Mouse (Mus musculus): ENCODE measurements at regions not wholly inside any gene's neighbourhood (a gene's known extent, or its start where the extent isn't known, plus 50 kb on each side); places are given as distances from the start of the nearest gene placed in this dataset.
"Not testable (repeated sequence)": the region's sequence is repeated elsewhere in the genome, so short reads cannot be mapped to it uniquely, and the experiment has no call there.

DNA sequence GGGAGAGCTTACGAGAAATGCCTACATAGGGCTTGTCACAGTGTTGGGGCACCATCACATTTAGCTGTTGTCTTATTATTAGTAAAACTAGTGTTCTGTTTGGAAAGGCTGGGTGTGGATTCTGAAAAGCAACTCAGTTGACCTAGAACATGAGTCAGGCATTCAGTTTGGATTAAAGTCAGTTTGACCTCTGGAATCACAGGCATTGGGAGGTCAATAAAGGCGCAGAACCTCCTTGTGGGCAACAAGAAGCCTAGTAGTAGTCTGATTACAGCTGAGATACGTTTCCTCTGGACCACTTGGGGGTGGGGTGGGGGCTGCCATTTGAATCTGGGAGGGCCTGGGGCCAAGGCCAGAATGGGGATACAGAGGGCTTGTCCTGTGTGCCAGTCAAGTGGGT, 52.1 kb upstream of the Map3k1 start:
- DNase-seq (ENCODE audit: low spot score): no peak

DNA sequence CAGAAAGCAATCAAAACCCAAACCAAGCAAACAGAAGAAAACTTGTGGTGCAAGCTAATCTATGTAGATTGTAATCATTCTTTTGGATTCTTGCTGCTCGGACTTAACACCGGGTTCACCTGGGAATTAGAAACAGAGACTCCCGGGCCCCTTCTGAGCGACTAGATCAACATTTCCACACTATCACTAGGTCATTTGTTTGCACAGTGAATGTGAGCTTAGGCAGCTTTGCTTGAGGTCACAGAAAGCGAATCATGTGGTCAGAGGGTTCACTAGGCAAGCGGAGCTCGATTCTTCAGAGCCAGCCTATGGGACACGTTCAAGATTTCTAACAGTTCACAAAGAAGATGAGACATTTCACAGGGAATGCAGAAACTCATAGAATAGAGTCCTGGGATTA, 53.5 kb upstream of the Map3k1 start:
- DNase-seq (ENCODE audit: low spot score): no peak

DNA sequence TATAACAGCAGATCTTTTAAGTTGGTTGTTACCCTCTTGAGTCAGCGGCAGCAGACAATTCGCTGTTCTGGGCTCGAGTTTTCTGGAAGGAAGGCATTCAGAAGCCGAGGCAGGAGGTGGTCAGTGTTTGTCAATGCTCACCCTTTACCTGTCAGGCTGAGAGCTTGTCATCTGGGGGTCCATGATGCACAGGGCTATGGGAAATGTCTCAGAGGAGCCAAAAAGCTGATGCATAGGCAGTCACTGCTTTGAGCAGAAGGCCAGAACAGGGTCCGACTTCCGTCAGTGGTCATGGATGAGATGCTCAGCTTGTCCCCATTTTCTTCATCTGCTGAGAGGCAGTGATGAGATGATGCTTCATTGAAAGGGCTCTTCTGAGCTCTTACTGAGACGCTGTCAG, 57.2 kb upstream of the Map3k1 start:
- no peak for DNase-seq (ENCODE audit: low spot score)

DNA sequence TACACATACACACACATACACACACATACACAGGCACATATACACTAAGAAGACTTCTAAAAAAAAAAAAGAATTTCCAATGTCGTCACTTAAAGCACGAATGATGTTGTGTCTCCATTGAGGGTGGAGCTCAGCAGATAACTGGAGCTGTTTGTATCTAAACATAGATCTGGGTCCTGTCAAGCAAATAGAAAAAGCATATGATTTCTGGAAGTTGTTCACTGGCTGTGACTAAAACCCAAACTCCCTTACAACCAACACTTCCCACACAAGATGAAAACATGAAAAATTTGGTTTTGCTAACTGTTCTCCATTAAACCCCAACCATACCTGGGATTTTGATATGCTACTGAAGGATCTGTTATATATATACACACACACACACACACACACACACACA, 58.5 kb upstream of the Map3k1 start:
- no peak for DNase-seq (ENCODE audit: low spot score)

DNA sequence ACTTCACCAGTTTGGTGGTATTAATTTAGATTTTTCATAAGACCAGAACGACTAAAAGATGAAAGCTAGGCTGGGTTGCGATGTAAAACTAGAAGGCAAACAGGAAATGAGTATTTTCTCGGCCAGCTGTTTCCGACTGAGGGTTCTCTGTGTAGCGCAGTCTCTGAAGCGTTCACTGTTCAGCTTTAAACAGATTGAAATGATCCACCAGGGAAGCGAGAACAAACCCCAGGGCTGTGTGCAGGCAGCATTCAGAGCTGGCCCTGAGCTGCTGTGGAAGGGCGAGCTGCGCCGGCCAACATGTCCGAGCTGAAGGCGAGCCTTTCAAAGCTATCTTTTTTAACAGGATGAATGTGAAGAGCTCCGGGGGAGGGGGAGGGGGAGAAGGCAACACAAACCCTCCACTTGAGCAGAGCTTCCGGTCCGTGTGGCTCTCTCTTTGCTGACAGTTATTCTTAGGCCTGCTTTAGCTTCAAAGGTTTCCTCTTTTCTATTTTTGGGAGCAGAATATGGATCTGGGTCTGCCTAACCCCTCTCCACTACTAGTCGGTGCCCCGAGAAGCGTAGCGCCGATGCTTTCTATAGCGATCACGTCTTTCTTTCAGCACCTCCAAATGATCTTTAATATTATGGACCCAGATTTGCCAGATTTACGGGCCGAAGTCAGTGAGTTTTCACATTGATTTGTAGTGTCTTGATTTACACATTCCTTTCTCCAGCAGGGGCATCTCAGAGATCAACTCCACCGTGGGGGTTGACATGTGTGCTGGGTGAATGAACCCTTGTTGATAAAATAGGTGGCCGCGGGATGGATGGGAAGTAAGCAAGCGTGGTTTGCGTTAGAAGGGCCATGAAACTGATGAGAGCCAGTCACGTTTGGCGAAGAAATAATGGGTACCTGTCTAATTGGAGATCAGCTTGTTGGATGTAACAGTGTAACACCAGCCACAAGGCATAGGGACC, 59.3 kb upstream of the Map3k1 start:
- peak; percentile 23 for DNase-seq (ENCODE audit: low spot score)

DNA sequence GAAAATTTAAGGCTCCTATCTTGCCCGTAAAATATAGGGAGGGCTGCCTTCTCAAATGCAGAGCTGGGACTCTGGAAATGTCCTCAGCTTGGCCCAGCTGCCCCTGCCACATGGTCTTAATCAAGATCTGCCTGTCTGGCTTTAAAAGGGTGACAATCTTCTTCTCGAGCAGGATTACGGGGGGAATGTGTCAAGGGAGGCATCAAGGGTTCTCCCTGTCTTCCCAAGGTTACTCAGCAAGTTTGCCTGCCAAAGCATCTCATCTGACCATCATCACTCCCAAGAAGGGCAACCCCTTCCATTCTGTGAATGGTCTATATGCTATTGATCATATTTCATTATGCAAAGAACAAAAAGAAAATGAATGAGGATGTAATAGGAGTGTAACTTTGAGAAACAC, 60.2 kb upstream of the Map3k1 start:
- no peak for DNase-seq (ENCODE audit: low spot score)

DNA sequence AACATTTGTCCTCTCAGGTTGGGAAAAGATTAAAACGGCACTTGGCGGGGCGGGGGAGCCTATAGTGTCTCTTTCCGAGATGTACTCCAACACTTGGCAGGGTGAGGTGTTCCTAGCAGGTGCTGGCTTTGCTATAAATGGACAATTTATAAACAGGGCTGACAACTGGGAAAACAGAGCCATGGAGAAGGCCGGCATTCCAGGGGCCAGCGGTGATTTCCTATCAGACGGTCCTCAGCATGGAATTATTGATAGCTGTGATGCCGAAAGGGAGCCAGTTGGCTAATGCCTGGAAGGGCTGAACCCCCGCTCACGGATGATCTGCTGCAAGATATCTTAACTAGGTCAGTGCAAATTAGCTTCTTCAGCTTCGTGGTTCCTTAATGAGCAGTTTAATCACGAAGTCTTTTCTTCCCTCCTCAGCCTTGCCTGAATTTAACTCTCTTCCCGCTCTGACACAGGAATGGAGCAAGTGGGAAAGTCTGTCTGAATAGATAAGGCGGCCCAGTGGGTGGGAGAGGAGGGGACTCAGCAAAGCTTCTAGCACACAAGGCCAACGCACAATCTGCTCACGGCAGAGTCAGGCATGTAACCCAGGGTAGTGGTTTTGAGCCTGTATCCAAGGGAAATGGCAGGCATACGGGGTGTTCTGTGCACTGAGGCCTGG, 61.1 kb upstream of the Map3k1 start:
- DNase-seq (ENCODE audit: low spot score): no peak

DNA sequence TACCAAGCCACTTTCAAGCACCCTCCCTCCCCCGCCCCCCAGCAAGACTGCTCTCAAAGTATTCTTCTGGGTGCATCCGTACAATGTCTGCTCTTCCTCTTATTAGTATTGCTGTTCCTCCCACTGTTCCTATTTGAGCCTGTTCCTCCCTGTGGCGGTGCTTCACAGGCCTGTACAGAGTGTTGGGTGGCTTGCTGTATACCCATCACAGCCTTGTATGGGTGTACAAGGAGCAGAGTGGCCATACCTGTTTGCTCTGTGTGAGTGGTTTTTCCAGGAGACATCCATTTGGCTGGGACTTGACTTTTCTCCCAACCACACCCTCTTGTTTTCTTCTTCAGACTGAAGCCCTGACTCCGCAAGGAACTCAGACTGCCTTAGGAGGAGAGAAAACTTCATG, 61.7 kb upstream of the Map3k1 start:
- DNase-seq (ENCODE audit: low spot score): no peak

DNA sequence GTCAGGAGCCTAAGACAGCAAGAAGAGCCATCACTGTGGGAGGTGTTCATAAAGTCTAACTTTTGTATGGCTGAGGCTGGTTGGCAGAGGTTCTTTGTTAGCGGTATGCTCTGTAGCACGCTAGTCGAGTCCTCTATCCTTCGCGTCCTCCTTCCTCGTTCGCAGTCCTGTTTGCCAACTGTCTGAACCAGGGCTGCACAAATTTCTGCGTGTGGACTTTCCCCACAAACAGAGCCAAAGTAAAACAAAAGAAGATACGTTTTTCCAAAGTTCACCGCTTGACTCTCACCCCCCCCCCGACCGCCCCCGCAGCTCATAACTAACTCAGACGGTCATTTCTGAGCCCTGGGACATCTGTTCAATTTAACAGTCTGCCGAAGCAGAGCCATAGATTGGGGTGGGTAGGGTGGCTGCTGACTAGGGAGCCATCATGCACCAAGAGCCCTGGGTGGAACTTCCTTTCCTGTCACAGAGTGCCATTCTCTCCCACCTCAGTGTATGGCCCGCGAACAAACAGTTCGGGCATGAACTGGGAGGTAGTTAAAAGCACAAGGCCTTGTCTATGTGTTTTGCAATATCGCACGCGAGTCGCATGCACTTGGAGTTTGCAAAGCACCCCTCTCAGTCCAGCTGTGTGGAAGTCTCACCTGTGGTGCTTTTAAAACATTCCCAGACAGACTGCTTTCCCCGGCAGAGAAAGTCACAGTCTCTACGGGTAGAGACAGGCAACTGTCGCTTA, 63.0 kb upstream of the Map3k1 start:
- no peak for DNase-seq (ENCODE audit: low spot score)

DNA sequence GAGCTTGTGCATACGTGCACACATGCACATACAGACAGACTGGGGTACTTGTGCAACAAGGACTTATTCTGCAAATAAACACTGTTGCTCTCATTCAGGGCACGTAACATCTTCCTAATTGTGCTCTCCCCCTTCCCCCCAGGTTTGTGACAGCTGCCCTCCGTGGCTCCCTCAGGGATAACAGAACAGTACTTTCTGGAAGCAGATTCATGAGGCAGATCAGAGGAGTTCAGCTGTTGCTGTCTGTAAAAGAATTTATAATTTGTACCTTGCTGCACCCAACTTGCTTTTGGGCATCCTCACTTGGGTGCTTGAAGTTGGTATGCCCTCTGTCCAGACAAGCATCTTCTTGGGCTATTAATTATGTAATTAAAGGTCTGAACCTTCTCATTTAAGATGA, 65.5 kb upstream of the Map3k1 start:
- no peak for DNase-seq (ENCODE audit: low spot score)

DNA sequence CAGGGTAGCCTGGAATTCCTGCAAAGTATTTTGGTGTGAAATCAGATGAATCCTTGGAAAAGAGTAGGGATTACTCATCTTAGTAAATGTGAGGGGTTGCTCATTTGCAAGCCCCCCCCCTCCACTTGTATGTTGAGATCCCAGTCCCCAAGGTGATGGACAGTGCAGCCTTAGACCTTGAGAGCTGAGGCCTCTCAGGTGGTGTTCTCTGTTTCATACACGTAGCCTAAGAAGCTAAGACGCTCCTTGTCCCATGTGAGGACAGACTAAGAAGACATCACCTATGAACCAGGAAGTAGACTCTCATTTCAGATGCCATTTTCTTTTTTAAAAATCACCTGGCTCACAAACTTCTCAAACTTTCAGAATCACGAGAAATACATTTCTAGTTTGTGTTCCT, 67.6 kb upstream of the Map3k1 start:
- no peak for DNase-seq (ENCODE audit: low spot score)

DNA sequence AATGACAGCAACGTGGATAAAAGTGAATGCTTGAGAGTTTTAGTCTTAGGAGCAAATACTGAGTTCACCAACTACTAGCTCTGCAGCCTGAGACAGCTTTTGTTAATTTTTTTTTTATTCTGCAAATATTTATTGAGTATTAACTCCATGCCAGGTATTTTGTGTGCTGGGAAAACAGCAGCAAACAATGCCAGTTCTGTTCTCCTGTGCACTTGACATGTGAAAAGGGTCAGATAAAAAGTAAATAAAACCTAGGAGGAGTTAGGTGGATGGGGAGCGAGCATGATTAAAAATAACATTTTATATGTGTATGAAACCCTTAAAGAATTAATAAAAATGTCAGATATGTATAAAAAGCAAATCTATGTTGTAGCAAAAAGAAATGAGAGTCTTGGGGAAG, 68.1 kb upstream of the Map3k1 start:
- DNase-seq (ENCODE audit: low spot score): no peak

DNA sequence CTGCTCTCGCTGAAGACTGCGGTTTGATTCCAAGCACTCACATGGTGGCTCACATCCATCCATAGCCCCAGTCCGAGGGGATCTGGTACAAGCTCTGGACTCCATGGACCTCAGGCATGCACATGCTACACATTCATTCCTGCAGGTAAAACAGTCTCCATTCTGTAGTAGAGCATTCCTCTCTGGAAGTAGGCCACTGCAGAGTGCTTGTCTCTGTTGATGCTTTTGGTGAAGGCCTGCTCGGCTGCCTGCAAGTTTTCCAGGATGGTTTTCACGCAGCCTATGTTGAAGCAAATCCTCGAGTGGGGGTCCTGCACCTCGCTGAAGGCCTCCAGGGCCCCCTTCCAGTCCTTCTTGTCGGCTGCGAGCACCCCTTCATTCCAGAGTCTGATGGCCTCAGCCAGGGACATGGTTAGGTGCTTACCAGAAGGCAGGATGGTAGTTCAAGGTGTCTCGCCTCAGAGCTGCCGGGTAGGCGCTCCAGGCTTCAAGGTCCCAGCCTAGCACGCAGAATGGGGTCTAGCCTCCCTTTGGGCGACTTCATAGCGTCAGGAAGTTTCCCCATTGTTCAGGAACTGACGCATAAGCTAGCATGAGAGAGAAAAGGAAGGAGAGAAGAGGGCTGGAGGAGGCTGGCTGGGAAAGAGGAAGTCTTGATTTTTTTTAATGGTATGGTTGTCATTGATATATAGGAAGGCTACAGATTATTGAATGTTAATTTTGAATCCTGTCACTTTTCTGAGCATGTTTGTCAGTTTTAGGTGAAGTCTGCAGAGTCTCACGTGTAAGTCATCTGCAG, 75.2 kb upstream of the Map3k1 start:
- DNase-seq (ENCODE audit: low spot score): not testable (repeated sequence)

DNA sequence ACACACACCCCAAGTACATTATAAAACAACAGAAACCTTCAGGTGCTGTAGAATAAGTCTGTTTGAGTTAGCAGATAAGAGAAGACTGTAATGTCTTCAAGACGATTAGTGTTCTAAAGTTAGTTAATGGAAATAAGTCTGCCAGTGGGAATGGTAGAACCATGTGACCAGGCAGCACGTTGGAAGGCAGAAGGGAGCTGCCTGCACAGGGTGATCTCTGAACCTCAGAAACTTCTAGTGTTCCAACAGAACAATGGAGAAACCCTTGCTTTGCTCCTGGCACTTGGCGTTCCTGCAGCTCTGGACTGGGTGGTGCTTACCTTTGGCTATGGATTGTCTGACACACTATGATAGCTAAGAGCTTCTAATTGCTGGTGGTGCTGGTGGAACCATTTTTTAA, 82.0 kb upstream of the Map3k1 start:
- no peak for DNase-seq (ENCODE audit: low spot score)

DNA sequence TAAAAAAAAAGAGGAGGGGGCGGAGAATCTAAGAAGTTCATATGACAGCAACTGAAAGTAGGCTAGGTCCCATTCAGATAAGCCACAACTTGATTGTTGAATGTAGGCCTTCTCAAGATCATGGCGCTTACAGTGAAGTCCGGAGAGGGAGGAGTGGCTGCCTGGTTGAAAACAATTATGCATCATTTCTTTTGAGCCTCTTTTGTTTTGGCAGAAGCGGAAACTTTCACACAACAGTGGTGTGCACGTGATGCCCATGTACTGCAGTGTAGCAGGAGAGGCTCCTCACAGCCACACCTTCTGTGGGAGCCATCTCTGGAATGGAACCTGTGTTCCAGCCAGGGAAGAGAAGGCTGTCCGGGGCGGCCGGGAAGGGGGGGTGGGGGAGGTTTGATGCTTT, 83.3 kb upstream of the Map3k1 start:
- DNase-seq (ENCODE audit: low spot score): no peak

DNA sequence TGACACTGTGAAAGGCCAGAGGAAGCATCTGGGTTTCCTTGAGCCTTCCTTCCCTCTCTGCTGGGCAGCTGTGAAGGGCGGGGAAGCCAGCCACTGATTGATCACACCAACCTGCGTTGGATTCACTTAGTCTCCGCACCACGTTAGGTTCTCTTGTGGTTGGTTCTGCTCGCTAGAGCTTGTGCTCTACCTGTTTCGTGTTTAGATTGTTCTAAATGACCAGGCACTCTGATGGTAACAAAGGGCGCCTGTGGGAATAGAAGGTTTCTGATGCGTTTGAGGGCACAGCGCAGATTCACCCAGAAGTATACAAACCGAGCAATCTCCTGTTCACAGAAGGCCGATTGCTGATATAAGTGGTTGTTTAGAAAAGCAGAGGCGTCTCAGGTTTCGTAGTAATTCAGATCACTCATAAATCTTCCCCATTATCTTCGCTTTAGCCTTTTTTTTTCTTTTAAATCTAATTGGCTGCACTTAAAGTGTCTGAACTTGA, 84.5 kb upstream of the Map3k1 start:
- DNase-seq (ENCODE audit: low spot score): no peak

DNA sequence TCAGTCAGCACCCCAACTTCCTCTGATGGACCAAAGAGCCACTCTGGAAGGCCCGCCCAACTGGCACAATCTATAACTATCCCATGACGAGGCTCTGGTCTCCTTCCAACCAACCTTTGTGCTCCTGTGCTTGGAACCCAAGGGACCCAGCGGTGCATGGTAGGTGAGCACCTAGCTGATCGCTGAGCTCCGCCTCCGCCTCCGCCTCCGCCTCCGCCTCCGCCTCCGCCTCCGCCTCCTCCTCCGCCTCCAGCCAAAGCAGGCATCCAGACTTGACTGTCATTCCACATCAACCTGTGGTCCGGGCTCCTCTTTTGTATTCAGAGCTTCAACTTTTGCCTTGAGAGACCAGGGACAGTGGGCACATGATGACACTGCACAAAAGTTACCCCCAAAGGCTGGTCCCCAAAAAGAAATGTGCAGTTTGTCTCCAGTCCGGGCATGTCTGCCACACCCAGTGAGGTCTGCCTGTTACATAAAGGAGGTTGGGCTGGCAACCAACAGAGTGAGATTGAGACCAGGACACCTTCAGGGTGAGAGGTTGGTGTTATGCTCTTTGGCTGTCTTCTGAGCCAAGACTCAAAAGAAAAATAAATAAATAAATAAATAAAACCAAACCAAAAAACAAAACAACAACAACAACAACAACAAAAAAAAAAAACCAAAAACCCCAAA, 86.1 kb upstream of the Map3k1 start:
- no peak for DNase-seq (ENCODE audit: low spot score)

DNA sequence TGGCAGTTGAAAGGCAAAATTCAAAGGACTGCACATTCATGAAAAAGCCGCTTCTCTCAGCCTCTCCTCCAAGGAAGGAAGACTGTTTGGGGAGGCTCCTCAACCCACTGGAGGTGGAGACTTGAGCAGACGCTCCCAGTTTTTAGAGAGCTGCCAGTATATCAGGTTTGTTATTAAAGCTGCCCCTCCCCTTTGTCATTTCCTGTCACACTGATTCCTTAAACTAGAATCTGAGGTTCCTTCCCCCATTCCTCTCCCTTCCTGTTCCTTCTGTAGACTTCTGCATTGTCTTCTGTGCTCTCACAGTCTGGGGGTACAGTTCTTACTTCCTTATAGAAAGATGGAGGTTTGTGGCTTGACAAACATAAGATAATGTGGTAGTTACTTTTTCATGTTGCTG, 87.5 kb upstream of the Map3k1 start:
- no peak for DNase-seq (ENCODE audit: low spot score)

DNA sequence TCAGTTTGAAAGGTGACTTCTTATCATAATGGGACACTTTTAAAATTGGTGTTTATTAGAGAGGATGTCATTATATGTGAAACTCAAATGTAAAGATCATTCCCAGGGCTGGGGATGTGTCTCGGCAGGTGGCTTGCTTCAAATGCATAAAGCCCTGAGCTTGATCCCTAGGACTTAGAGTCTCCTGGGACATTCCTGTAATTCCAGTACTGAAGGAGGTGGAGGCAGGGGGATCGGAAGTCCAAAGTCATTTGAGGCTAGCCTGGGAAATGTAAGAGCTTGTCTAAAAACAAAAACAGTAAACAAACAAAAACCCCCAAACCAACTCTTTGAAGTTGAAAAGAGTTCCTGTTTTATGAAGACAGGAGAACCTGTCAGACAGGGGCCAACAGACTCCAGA, 94.6 kb upstream of the Map3k1 start:
- no peak for DNase-seq (ENCODE audit: low spot score)

DNA sequence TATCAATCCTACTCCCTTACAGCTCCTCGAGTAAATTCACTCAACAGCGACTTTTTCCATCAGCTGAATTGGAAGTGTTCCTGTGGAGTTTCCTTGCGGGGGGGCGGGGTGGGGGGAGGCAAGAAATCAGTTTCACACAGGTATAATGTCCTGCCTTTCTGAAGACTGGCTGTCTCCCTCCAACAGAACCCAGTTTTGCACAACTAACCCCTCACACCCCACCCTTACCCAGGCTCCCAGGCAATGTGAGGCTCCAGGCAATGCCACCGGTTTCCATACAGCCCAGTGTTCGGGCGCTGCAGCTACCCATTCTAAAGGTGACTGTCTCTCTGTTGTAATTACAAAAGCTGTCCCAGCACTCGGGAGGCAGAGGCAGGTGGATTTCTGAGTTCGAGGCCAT, 95.1 kb upstream of the Map3k1 start:
- DNase-seq (ENCODE audit: low spot score): no peak

DNA sequence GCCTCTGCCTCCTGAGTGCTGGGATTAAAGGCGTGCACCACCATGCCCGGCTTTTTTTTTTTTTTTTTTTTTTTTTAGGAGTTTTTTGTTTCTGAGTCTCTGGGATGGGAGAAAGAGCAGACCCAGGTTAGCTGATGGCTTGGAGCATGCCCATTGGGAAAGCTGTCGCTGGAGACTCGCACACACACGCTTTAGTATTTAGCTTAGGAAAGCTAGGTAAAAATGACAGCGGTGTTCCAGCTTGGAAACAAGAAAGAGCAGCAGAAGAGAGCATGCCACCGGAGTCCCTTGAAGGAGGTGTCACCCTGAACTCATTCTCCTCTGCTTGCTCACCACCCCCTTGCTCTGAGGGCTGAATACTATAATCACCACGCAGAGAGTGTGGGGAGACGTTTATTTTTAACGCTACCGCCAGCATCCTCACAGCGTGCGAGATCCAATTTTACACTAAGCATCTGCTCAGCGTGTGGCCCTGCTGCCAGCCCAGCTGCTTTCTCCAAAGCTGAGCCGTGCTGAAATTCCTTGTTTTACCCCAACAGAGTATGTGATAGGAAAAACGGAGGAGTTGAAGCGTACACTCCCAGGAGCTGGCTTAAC, 95.9 kb upstream of the Map3k1 start:
- DNase-seq (ENCODE audit: low spot score): no peak
